Comparison of ENCODE assay signal across 22 mouse cellular contexts in the genomic region with DNA sequence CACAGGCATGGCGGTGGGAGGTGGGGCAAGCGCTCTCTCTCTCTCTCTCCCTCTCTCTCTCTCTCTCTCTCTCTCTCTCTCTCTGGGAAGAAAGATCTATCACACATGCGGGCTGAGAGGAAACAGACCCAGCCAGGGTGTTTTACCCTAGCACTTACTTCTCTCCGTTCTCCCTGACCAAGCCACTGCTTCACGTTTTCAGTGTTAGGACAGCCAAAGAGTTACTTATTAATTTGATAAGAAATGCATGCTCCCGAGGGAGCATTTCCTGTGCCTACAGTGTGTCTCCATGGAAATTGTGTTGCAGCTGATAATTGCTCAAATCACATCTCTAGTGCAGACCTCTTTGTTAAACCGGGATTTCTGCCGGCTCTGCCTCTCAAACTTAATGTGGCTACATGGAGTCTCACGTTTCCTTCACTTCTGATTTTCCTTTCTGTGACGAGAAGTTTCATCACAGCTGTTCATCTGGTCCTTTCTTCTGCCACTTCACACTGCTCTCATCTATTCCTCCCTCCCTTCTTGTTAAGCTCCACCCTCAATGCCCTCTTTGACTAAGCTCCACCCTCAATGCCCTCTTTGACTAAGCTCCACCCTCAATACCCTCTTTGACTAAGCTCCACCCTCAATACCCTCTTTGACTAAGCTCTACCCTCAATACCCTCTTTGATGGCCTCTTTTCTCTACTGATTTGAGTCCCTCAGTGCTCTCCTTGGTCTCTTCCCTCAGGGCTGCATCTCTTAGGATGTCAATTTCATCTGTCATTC. TPM values are rescaled to one million over a fixed set of nuclear protein-coding genes. Genes with fewer than 3 reads are reported as not detected.
DNase-seq lines count a peak whose midpoint lies in the region; ATAC-seq and TF ChIP-seq lines count a peak whose summit lies in the region.
"Had no signal": no experiment of that assay in that cellular context is flagged by ENCODE, and none has a peak within 500 bp of the region (broad histone marks: within the 10 kb centered on the region; RNA-seq: fewer than 3 reads in every experiment).

No protein-coding gene starts in this region.

- TF ChIP-seq CTCF in stomach, postnatal 0 days (IDR thresholded peaks at IDR 0.05; ENCODE audit: low read depth) = no peak

- no peak for DNase-seq in heart, adult 8-10 months (ENCODE audit: low spot score)
- peak; percentile 27 for DNase-seq in midbrain, embryonic 14.5 days
- DNase-seq in midbrain, embryonic 11.5 days (ENCODE audit: low spot score, missing footprints) = no peak
- DNase-seq in stomach, postnatal 0 days (ENCODE audit: low spot score) = no peak
- no peak for DNase-seq in thymus, postnatal 25 days
- no peak for DNase-seq in natural killer cell, adult 2 months (ENCODE audit: low spot score in 2 of 2)
- DNase-seq: adrenal gland, postnatal 25 days; cerebellum, adult 9-11 months; embryo, embryonic 11 days; kidney, postnatal 10 days; right cerebral cortex, postnatal 25 days; thymus, adult 2 months had no signal

- H3K27ac ChIP-seq in heart, embryonic 13.5 days (replicated peaks) = no peak overlapping the region
- no peak overlapping the region for H3K27ac ChIP-seq in midbrain, embryonic 14.5 days (replicated peaks; ENCODE audit: low read depth, low read length)
- H3K27ac ChIP-seq in midbrain, embryonic 11.5 days (ENCODE audit: low read depth, low read length) = no peak overlapping the region
- no peak overlapping the region for H3K27ac ChIP-seq in intestine, embryonic 16.5 days (ENCODE audit: low read length)
- no peak overlapping the region for H3K27ac ChIP-seq in stomach, postnatal 0 days (replicated peaks)
- H3K27ac ChIP-seq: forebrain, embryonic 12.5 days; hindbrain, embryonic 10.5 days; left cerebral cortex, adult 2 months; liver, embryonic 15.5 days; macrophage; neural tube, embryonic 12.5 days had no signal

- peak overlapping the region; percentile 38 for H3K4me2 ChIP-seq in heart, embryonic 13.5 days
- no peak overlapping the region for H3K4me2 ChIP-seq in midbrain, embryonic 14.5 days (ENCODE audit: low read length)
- H3K4me2 ChIP-seq in midbrain, embryonic 11.5 days = no peak overlapping the region
- peak overlapping the region; percentile 19; the same call in 1 of the 2 replicates for H3K4me2 ChIP-seq in intestine, embryonic 16.5 days (ENCODE audit: low read depth, low read length)
- H3K4me2 ChIP-seq in stomach, postnatal 0 days (replicated peaks; ENCODE audit: low read depth) = peak overlapping the region; percentile 14; the same call in 1 of the 2 replicates
- H3K4me2 ChIP-seq: forebrain, embryonic 12.5 days; liver, embryonic 15.5 days; neural tube, embryonic 12.5 days had no signal

- no peak for ATAC-seq in heart, embryonic 13.5 days (ENCODE audit: extremely low read depth, insufficient number of reproducible peaks, low FRiP score, low TSS enrichment)
- ATAC-seq in midbrain, embryonic 14.5 days (ENCODE audit: low FRiP score, low TSS enrichment) = no peak
- ATAC-seq in midbrain, embryonic 11.5 days (ENCODE audit: low FRiP score) = no peak
- peak; percentile 58 for ATAC-seq in intestine, embryonic 16.5 days
- peak; percentile 65 for ATAC-seq in stomach, postnatal 0 days (ENCODE audit: low FRiP score, low TSS enrichment)

- H3K9ac ChIP-seq in heart, embryonic 13.5 days = no peak overlapping the region
- no peak overlapping the region for H3K9ac ChIP-seq in midbrain, embryonic 14.5 days (replicated peaks; ENCODE audit: low read length)
- no peak overlapping the region for H3K9ac ChIP-seq in midbrain, embryonic 11.5 days (ENCODE audit: low read length)
- H3K9ac ChIP-seq in intestine, embryonic 16.5 days (ENCODE audit: low read depth, low read length) = no peak overlapping the region
- H3K9ac ChIP-seq in stomach, postnatal 0 days (ENCODE audit: low read length) = no peak overlapping the region
- H3K9ac ChIP-seq: forebrain, embryonic 12.5 days; liver, embryonic 15.5 days; neural tube, embryonic 12.5 days had no signal

- 38% methylated on average over 10 of the region's 10 CpGs for WGBS in heart, embryonic 13.5 days
- 56% methylated on average over 10 of the region's 10 CpGs for WGBS in midbrain, embryonic 14.5 days
- WGBS in midbrain, embryonic 11.5 days = 69% methylated on average over 10 of the region's 10 CpGs
- WGBS in intestine, embryonic 16.5 days = 36% methylated on average over 10 of the region's 10 CpGs
- WGBS in stomach, postnatal 0 days = 41% methylated on average over 10 of the region's 10 CpGs

- H3K4me3 ChIP-seq in heart, embryonic 13.5 days = no peak overlapping the region
- no peak overlapping the region for H3K4me3 ChIP-seq in midbrain, embryonic 14.5 days (replicated peaks; ENCODE audit: low read depth, low read length)
- H3K4me3 ChIP-seq in midbrain, embryonic 11.5 days (ENCODE audit: low read depth, low read length) = no peak overlapping the region
- H3K4me3 ChIP-seq in intestine, embryonic 16.5 days (ENCODE audit: low read length) = no peak overlapping the region
- H3K4me3 ChIP-seq in stomach, postnatal 0 days (ENCODE audit: low read depth, low read length) = no peak overlapping the region
- H3K4me3 ChIP-seq: forebrain, embryonic 12.5 days; hindbrain, embryonic 10.5 days; left cerebral cortex, adult 2 months; liver, embryonic 15.5 days; neural tube, embryonic 12.5 days had no signal

- no peaks in the 10 kb centered on the region for H3K4me1 ChIP-seq in heart, embryonic 13.5 days
- H3K4me1 ChIP-seq in midbrain, embryonic 14.5 days (ENCODE audit: control insufficient read depth, insufficient read depth, low read length) = no peaks in the 10 kb centered on the region
- H3K4me1 ChIP-seq in midbrain, embryonic 11.5 days (ENCODE audit: control insufficient read depth, insufficient read depth, low read length) = no peaks in the 10 kb centered on the region
- H3K4me1 ChIP-seq in intestine, embryonic 16.5 days (ENCODE audit: control insufficient read depth, insufficient read depth, low read length) = no peaks in the 10 kb centered on the region; the same call in 1 of the 2 replicates
- no peaks in the 10 kb centered on the region for H3K4me1 ChIP-seq in stomach, postnatal 0 days (replicated peaks; ENCODE audit: control insufficient read depth, insufficient read depth)
- H3K4me1 ChIP-seq: hindbrain, embryonic 10.5 days; liver, embryonic 15.5 days; neural tube, embryonic 12.5 days had no signal

- no peaks in the 10 kb centered on the region for H3K9me3 ChIP-seq in heart, embryonic 13.5 days
- H3K9me3 ChIP-seq in midbrain, embryonic 14.5 days (ENCODE audit: control insufficient read depth, low read length) = no peaks in the 10 kb centered on the region
- H3K9me3 ChIP-seq in midbrain, embryonic 11.5 days (ENCODE audit: control insufficient read depth, low read length) = no peaks in the 10 kb centered on the region
- H3K9me3 ChIP-seq in intestine, embryonic 16.5 days (ENCODE audit: control insufficient read depth, low read length) = no peaks in the 10 kb centered on the region
- no peaks in the 10 kb centered on the region for H3K9me3 ChIP-seq in stomach, postnatal 0 days (ENCODE audit: control insufficient read depth, low read length)
- H3K9me3 ChIP-seq: forebrain, embryonic 12.5 days; hindbrain, embryonic 10.5 days; liver, embryonic 15.5 days; neural tube, embryonic 12.5 days had no signal

- no peaks in the 10 kb centered on the region for H3K27me3 ChIP-seq in heart, embryonic 13.5 days (replicated peaks)
- H3K27me3 ChIP-seq in midbrain, embryonic 14.5 days (ENCODE audit: control insufficient read depth, insufficient read depth, low read length) = no peaks in the 10 kb centered on the region
- H3K27me3 ChIP-seq in midbrain, embryonic 11.5 days (ENCODE audit: control insufficient read depth, insufficient read depth, low read length) = no peaks in the 10 kb centered on the region
- H3K27me3 ChIP-seq in intestine, embryonic 16.5 days (replicated peaks; ENCODE audit: control insufficient read depth, insufficient read depth, low read length) = no peaks in the 10 kb centered on the region
- H3K27me3 ChIP-seq in stomach, postnatal 0 days (ENCODE audit: control insufficient read depth, insufficient read depth, low read length) = no peaks in the 10 kb centered on the region
- H3K27me3 ChIP-seq: forebrain, embryonic 12.5 days; liver, embryonic 15.5 days; neural tube, embryonic 12.5 days had no signal

- no peaks in the 10 kb centered on the region for H3K36me3 ChIP-seq in heart, embryonic 13.5 days
- H3K36me3 ChIP-seq in midbrain, embryonic 14.5 days (ENCODE audit: control insufficient read depth, insufficient read depth, low read length) = no peaks in the 10 kb centered on the region
- no peaks in the 10 kb centered on the region for H3K36me3 ChIP-seq in midbrain, embryonic 11.5 days (ENCODE audit: control insufficient read depth, insufficient read depth, low read length)
- no peaks in the 10 kb centered on the region for H3K36me3 ChIP-seq in intestine, embryonic 16.5 days (ENCODE audit: control insufficient read depth, insufficient read depth, low read length)
- H3K36me3 ChIP-seq in stomach, postnatal 0 days (ENCODE audit: control insufficient read depth, insufficient read depth, low read length) = no peaks in the 10 kb centered on the region
- H3K36me3 ChIP-seq: forebrain, embryonic 12.5 days; hindbrain, embryonic 10.5 days; liver, embryonic 15.5 days; neural tube, embryonic 12.5 days had no signal

- no peak for TF ChIP-seq EP300 in stomach, postnatal 0 days (optimal IDR thresholded peaks at IDR 0.05)

RNA-seq across cellular contexts. Expression of a gene that starts 30.7 kb away (rescaled TPM):
- 0.14 TPM in 1 of 2 replicates, not detected in the other for polyA plus RNA-seq in heart, embryonic 13.5 days (2015; fragmentation: Nextera tagmentation; extraction: Ambion mirVana)
- under 1 TPM; 0.37 to 0.49 (median 0.41) TPM for total RNA-seq in heart, adult 8-10 months (2022)
- polyA plus RNA-seq in midbrain, embryonic 14.5 days (2014; fragmentation: Nextera tagmentation; extraction: Ambion mirVana) = 3.4 and 7.6 TPM in 2 replicates
- 0.15 and 0.31 TPM in 2 replicates for polyA plus RNA-seq in midbrain, embryonic 11.5 days (2014; fragmentation: Nextera tagmentation; extraction: Ambion mirVana)
- polyA plus RNA-seq in intestine, embryonic 16.5 days (2015; fragmentation: Nextera tagmentation; extraction: Ambion mirVana) = 1.2 and 1.3 TPM in 2 replicates
- polyA plus RNA-seq in stomach, postnatal 0 days (2015; fragmentation: Nextera tagmentation; extraction: Ambion mirVana) = 9.8 and 11.1 TPM in 2 replicates
- polyA plus RNA-seq: C2C12; heart, embryonic 14.5 days; macrophage had no signal

RNA-seq across cellular contexts. Expression of a gene that starts 44.6 kb away (rescaled TPM):
- 13.6 and 18.1 TPM in 2 replicates for polyA plus RNA-seq in heart, embryonic 13.5 days (2015; fragmentation: Nextera tagmentation; extraction: Ambion mirVana)
- total RNA-seq in heart, adult 8-10 months (2022) = 10 to 100 TPM in 1 of 4 experiments, 1 to 10 TPM in 3; 6.5 to 10.2 (median 9.0) TPM
- 9.6 and 16.6 TPM in 2 replicates for polyA plus RNA-seq in midbrain, embryonic 14.5 days (2014; fragmentation: Nextera tagmentation; extraction: Ambion mirVana)
- 36.8 and 38.5 TPM in 2 replicates for polyA plus RNA-seq in midbrain, embryonic 11.5 days (2014; fragmentation: Nextera tagmentation; extraction: Ambion mirVana)
- 16.0 and 17.5 TPM in 2 replicates for polyA plus RNA-seq in intestine, embryonic 16.5 days (2015; fragmentation: Nextera tagmentation; extraction: Ambion mirVana)
- 7.9 and 8.4 TPM in 2 replicates for polyA plus RNA-seq in stomach, postnatal 0 days (2015; fragmentation: Nextera tagmentation; extraction: Ambion mirVana)

Comparison
In these comparisons a context has a peak if more than half of its experiments do, and no peak if none do; other contexts are left out.
1. ATAC-seq: peak in intestine, embryonic 16.5 days (single experiment) and stomach, postnatal 0 days (single experiment); none in heart, embryonic 13.5 days (single experiment), midbrain, embryonic 14.5 days (single experiment) and midbrain, embryonic 11.5 days (single experiment).
2. H3K4me2 ChIP-seq: peak in heart, embryonic 13.5 days (single experiment), intestine, embryonic 16.5 days (single experiment) and stomach, postnatal 0 days (single experiment); none in midbrain, embryonic 14.5 days (single experiment) and midbrain, embryonic 11.5 days (single experiment).